Mouse (Mus musculus) ES-Bruce4 (cell line): Measurements from ENCODE around the gene Gdi1. TPM values are rescaled to one million over a fixed set of nuclear protein-coding genes. Genes with fewer than 3 reads are reported as not detected.

Experiments used
- H3K27ac ChIP-seq: 2 replicates; pipeline ENCODE4 v1.5.1; 2012; ENCODE audit warnings: low read length, inconsistent platforms; ENCODE audit not compliant: insufficient read depth
- H3K27me3 ChIP-seq: 2 replicates; pipeline ENCODE4 v1.6.1; 2012; ENCODE audit warnings: mild to moderate bottlenecking, low read length, inconsistent platforms; ENCODE audit not compliant: control insufficient read depth, poor library complexity, insufficient read depth, severe bottlenecking
- H3K36me3 ChIP-seq: 2 replicates; pipeline ENCODE4 v1.6.1; 2012; ENCODE audit warnings: inconsistent platforms, mild to moderate bottlenecking, low read length, moderate library complexity; ENCODE audit not compliant: control insufficient read depth, poor library complexity, insufficient read depth, severe bottlenecking
- H3K4me1 ChIP-seq: one replicate; pipeline ENCODE4 v1.8.1; 2011; ENCODE audit warnings: low read length; ENCODE audit not compliant: control insufficient read depth, insufficient read depth
- H3K4me3 ChIP-seq: 2 replicates; pipeline ENCODE4 v1.5.1; 2011; ENCODE audit warnings: low read depth, mild to moderate bottlenecking, low read length
- H3K9ac ChIP-seq: 2 replicates; pipeline ENCODE4 v1.6.1; 2012; ENCODE audit warnings: low read depth, mild to moderate bottlenecking, inconsistent platforms; ENCODE audit not compliant: poor library complexity, severe bottlenecking
- H3K9me3 ChIP-seq: replicated peaks from 2 replicates; pipeline ENCODE4 v1.6.1; 2012; ENCODE audit warnings: mild to moderate bottlenecking, low read length, inconsistent platforms; ENCODE audit not compliant: control insufficient read depth, poor library complexity, insufficient read depth, severe bottlenecking
- CTCF ChIP-seq: IDR thresholded peaks from one replicate; pipeline ENCODE4 v1.8.1; 2011; ENCODE audit warnings: low read depth, low read length
- EP300 ChIP-seq: IDR thresholded peaks from 2 replicates; pipeline ENCODE4 v1.6.1; 2011; ENCODE audit warnings: low read depth, low read length; ENCODE audit not compliant: insufficient read depth
- POLR2A ChIP-seq: IDR thresholded peaks from one replicate; pipeline ENCODE4 v1.8.1; 2011; ENCODE audit warnings: low read length; ENCODE audit not compliant: insufficient read depth
- polyA plus RNA-seq: library from polyadenylated mRNA; stranded (reverse); fragments of >200 nt; gene quantifications from 2 replicates; pipeline ENCODE4 v1.2.4, GENCODE M21; 2011; ENCODE audit warnings: low read depth; ENCODE audit not compliant: missing spikeins, insufficient read depth, insufficient read length

Gene Gdi1
- polyA plus RNA-seq, 1 experiment, result 164 TPM

GRCm38 (mm10) chrX:74283092-74283437 is 21.7 kb upstream of the Gdi1 start:
- Histone ChIP-seq H3K9ac (peak overlapping the region; percentile 87), H3K36me3 (0 out of 2 replicates have a peak, but pooled peaks cover 2% of the 10 kb centered on the region), H3K4me1 (peaks cover 2% of the 10 kb centered on the region), H3K27me3 (no peaks in the 10 kb centered on the region), H3K4me3 (peak overlapping the region; percentile 95), H3K9me3 (no peaks in the 10 kb centered on the region), H3K27ac (no peak overlapping the region)
- TF ChIP-seq EP300 (no peak), POLR2A (no peak), CTCF (no peak)

- Histone ChIP-seq H3K9me3 (no peaks in the 10 kb centered on the region), H3K4me1 (peaks cover 2% of the 10 kb centered on the region), H3K9ac (no peak overlapping the region), H3K27ac (no peak overlapping the region), H3K27me3 (no peaks in the 10 kb centered on the region), H3K36me3 (no peaks in the 10 kb centered on the region), H3K4me3 (no peak overlapping the region)
- no peak for TF ChIP-seq POLR2A
- no peak for TF ChIP-seq CTCF
- TF ChIP-seq EP300, result no peak
Measured at GRCm38 (mm10) chrX:74293431-74293830, 11.4 kb upstream of the Gdi1 start.

GRCm38 (mm10) chrX:74296538-74297448 is 8.0 kb upstream of the Gdi1 start, which contains the start of gene Atp6ap1:
Atp6ap1 (plus strand) TSS chrX:74297097.
- Histone ChIP-seq H3K4me3 (peak within 1 kb of the TSS; percentile 74), H3K27ac (peak within 1 kb of the TSS; percentile 11; the same call in 1 of the 2 replicates), H3K4me1 (peaks cover 3% of the 10 kb centered on the region), H3K27me3 (no peaks in the 10 kb centered on the region), H3K36me3 (peaks cover 5% of the 10 kb centered on the region), H3K9ac (peak within 1 kb of the TSS; percentile 72), H3K9me3 (no peaks in the 10 kb centered on the region)
- peak; percentile 45 for TF ChIP-seq POLR2A
- no peak for TF ChIP-seq EP300

- Histone ChIP-seq H3K4me1 (peaks cover 3% of the 10 kb centered on the region), H3K9me3 (no peaks in the 10 kb centered on the region), H3K36me3 (peaks cover 9% of the 10 kb centered on the region), H3K27me3 (no peaks in the 10 kb centered on the region), H3K9ac (no peak overlapping the region), H3K27ac (no peak overlapping the region), H3K4me3 (no peak overlapping the region)
- TF ChIP-seq EP300 (no peak), POLR2A (no peak), CTCF (no peak)
Measured at GRCm38 (mm10) chrX:74298348-74298747, 6.5 kb upstream of the Gdi1 start.

DNA sequence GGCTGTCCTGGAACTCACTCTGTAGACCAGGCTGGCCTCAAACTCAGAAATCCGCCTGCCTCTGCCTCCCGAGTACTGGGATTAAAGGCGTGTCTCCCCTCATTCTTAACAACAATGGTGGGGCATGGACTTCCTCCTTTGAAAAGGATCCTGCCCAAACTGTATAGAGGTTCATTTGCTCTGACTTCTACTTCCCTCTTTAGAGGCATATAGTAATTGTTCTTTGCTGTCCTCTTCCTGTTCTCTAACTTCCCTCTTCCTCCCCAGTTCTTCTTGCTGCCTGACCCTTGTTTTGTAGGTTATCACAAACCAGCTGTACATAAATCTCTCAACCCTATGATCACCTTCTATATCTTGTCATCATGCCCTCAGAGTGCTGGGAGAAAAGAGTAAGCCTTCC is 5.1 kb upstream of the Gdi1 start:
- no peak overlapping the region for H3K9ac ChIP-seq
- peaks cover 3% of the 10 kb centered on the region for H3K4me1 ChIP-seq
- H3K4me3 ChIP-seq, result no peak overlapping the region
- no peaks in the 10 kb centered on the region for H3K9me3 ChIP-seq
- H3K27ac ChIP-seq, result no peak overlapping the region
- no peak for TF ChIP-seq EP300
- TF ChIP-seq POLR2A, result no peak
- no peak for TF ChIP-seq CTCF
- no peaks in the 10 kb centered on the region for H3K27me3 ChIP-seq
- peaks cover 15% of the 10 kb centered on the region for H3K36me3 ChIP-seq
